Mouse (Mus musculus) heart, embryonic 16.5 days (tissue): ENCODE results near the gene Irs3. TPM values are rescaled to one million over a fixed set of nuclear protein-coding genes. Genes with fewer than 3 reads are reported as not detected.
"Not testable (repeated sequence)": the region's sequence is repeated elsewhere in the genome, so short reads cannot be mapped to it uniquely, and the experiment has no call there.

Experiments
- ATAC-seq: fragments of 200-750 bp; cut with Nextera tagmentation; replicated peaks from 2 replicates; pipeline ENCODE4 v1.8.0; 2017; ENCODE audit warnings: moderate number of reproducible peaks; ENCODE audit not compliant: insufficient read depth, low FRiP score; ENCODE audit errors: extremely low read depth
- H3K27ac ChIP-seq: fragments of 300-500 bp; sonication (generic); 2 replicates; pipeline ENCODE4 v1.5.1; 2014; ENCODE audit warnings: mild to moderate bottlenecking, low read length, control low read depth, moderate library complexity
- H3K27me3 ChIP-seq: fragments of 300-500 bp; sonication (generic); 2 replicates; pipeline ENCODE4 v1.6.1; 2014; ENCODE audit warnings: low read length, mixed read lengths; ENCODE audit not compliant: control insufficient read depth, insufficient read depth
- H3K36me3 ChIP-seq: fragments of 300-500 bp; sonication (generic); 2 replicates; pipeline ENCODE4 v1.6.1; 2014; ENCODE audit not compliant: control insufficient read depth, insufficient read depth
- H3K4me1 ChIP-seq: fragments of 300-500 bp; sonication (generic); 2 replicates; pipeline ENCODE4 v1.6.1; 2014; ENCODE audit warnings: low read length, mixed read lengths; ENCODE audit not compliant: control insufficient read depth, insufficient read depth
- H3K4me2 ChIP-seq: fragments of 300-500 bp; sonication (generic); 2 replicates; pipeline ENCODE4 v1.6.1; 2014; ENCODE audit warnings: low read depth, mild to moderate bottlenecking, control low read depth, low read length
- H3K4me3 ChIP-seq: fragments of 300-500 bp; sonication (generic); 2 replicates; pipeline ENCODE4 v1.5.1; 2014; ENCODE audit warnings: mild to moderate bottlenecking, control low read depth, low read length
- H3K9ac ChIP-seq: fragments of 300-500 bp; sonication (generic); 2 replicates; pipeline ENCODE4 v1.6.1; 2014; ENCODE audit warnings: low read length, control low read depth
- H3K9me3 ChIP-seq: fragments of 300-500 bp; sonication (generic); replicated peaks from 2 replicates; pipeline ENCODE4 v1.6.1; 2016; ENCODE audit warnings: low read length; ENCODE audit not compliant: control insufficient read depth
- WGBS: fragments of 180-500 bp; shearing (Covaris S2); extraction: QIAGEN DNeasy Blood & Tissue Kit; methylation state at CpG from one replicate; pipeline ENCODE4 v1.1.7; 2014; 5-methylcytosine and 5-hydroxymethylcytosine counted together
- polyA plus RNA-seq: library from polyadenylated mRNA; unstranded; fragments of >200 nt; fragmentation: Nextera tagmentation; extraction: Ambion mirVana; gene quantifications from 2 replicates; pipeline ENCODE4 v1.2.1, GENCODE M21; 2015

Gene Irs3
- polyA plus RNA-seq, 1 experiment from 2014 or later, result 0.20 TPM

GRCm38 (mm10) chr5:137623937-137624530, 21.5 kb downstream of the Irs3 start:
- WGBS, result 70% methylated on average over 11 of the region's 11 CpGs
- H3K4me1 ChIP-seq, result peaks cover 3% of the 10 kb centered on the region; the same call in 1 of the 2 replicates
- no peaks in the 10 kb centered on the region for H3K27me3 ChIP-seq
- no peaks in the 10 kb centered on the region for H3K36me3 ChIP-seq
- no peaks in the 10 kb centered on the region for H3K9me3 ChIP-seq
- H3K9ac ChIP-seq, result no peak overlapping the region
- no peak overlapping the region for H3K27ac ChIP-seq
- H3K4me3 ChIP-seq, result no peak overlapping the region
- no peak overlapping the region for H3K4me2 ChIP-seq
- ATAC-seq, result no peak

- no peak overlapping the region for H3K4me3 ChIP-seq
- H3K9ac ChIP-seq, result no peak overlapping the region
- 85% methylated on average over 7 of the region's 7 CpGs for WGBS
- H3K4me2 ChIP-seq, result no peak overlapping the region
- no peaks in the 10 kb centered on the region for H3K36me3 ChIP-seq
- no peak overlapping the region for H3K27ac ChIP-seq
- no peak for ATAC-seq
- peaks cover 11% of the 10 kb centered on the region for H3K4me1 ChIP-seq
- no peaks in the 10 kb centered on the region for H3K27me3 ChIP-seq
- H3K9me3 ChIP-seq, result no peaks in the 10 kb centered on the region
Observed at GRCm38 (mm10) chr5:137615347-137615746, 30.2 kb downstream of the Irs3 start.

- not testable (repeated sequence) for H3K27me3 ChIP-seq, H3K36me3 ChIP-seq, ATAC-seq, H3K9ac ChIP-seq, H3K4me3 ChIP-seq, H3K27ac ChIP-seq, H3K9me3 ChIP-seq, H3K4me2 ChIP-seq
- peaks cover 13% of the 10 kb centered on the region for H3K4me1 ChIP-seq
- 83% methylated on average over 2 of the region's 2 CpGs for WGBS
Observed at GRCm38 (mm10) chr5:137614921-137615320, 30.6 kb downstream of the Irs3 start.

GRCm38 (mm10) chr5:137613550-137613949, 32.0 kb downstream of the Irs3 start, which contains the start of gene Pcolce:
Pcolce (minus strand) TSS chr5:137613784.
- no peak for ATAC-seq
- WGBS, result 27% methylated on average over 11 of the region's 11 CpGs
- Histone ChIP-seq H3K4me1 (peaks cover 24% of the 10 kb centered on the region), H3K27me3 (no peaks in the 10 kb centered on the region), H3K9me3 (no peaks in the 10 kb centered on the region), H3K9ac (0 out of 2 replicates have a peak within 1 kb of the TSS, but pooled peaks have one; percentile 47), H3K4me3 (no peak within 1 kb of the TSS), H3K36me3 (no peaks in the 10 kb centered on the region), H3K27ac (peak within 1 kb of the TSS; percentile 26; the same call in 1 of the 2 replicates), H3K4me2 (no peak within 1 kb of the TSS)

GRCm38 (mm10) chr5:137613076-137613475, 32.4 kb downstream of the Irs3 start:
- no peak overlapping the region for H3K4me2 ChIP-seq
- 78% methylated on average over 5 of the region's 5 CpGs for WGBS
- ATAC-seq, result no peak
- H3K27ac ChIP-seq, result no peak overlapping the region; the same call in 1 of the 2 replicates
- peaks cover 28% of the 10 kb centered on the region for H3K4me1 ChIP-seq
- no peaks in the 10 kb centered on the region for H3K36me3 ChIP-seq
- no peaks in the 10 kb centered on the region for H3K9me3 ChIP-seq
- no peaks in the 10 kb centered on the region for H3K27me3 ChIP-seq
- no peak overlapping the region for H3K4me3 ChIP-seq
- no peak overlapping the region for H3K9ac ChIP-seq

- no peaks in the 10 kb centered on the region for H3K27me3 ChIP-seq
- peak overlapping the region; percentile 94 for H3K27ac ChIP-seq
- ATAC-seq, result peak; percentile 54
- H3K4me1 ChIP-seq, result peaks cover 30% of the 10 kb centered on the region
- H3K4me3 ChIP-seq, result peak overlapping the region; percentile 36
- WGBS, result 3% methylated on average over 6 of the region's 6 CpGs
- H3K4me2 ChIP-seq, result peak overlapping the region; percentile 63
- peak overlapping the region; percentile 72 for H3K9ac ChIP-seq
- no peaks in the 10 kb centered on the region for H3K9me3 ChIP-seq
- peaks cover 5% of the 10 kb centered on the region for H3K36me3 ChIP-seq
Observed at GRCm38 (mm10) chr5:137611245-137611602, 34.3 kb downstream of the Irs3 start.

GRCm38 (mm10) chr5:137610548-137611244, 34.8 kb downstream of the Irs3 start:
- peak overlapping the region; percentile 63 for H3K4me2 ChIP-seq
- ATAC-seq, result peak; percentile 73
- 7% methylated on average over 12 of the region's 12 CpGs for WGBS
- peak overlapping the region; percentile 94 for H3K27ac ChIP-seq
- H3K9ac ChIP-seq, result peak overlapping the region; percentile 72
- H3K36me3 ChIP-seq, result peaks cover 8% of the 10 kb centered on the region
- no peaks in the 10 kb centered on the region for H3K9me3 ChIP-seq
- peaks cover 30% of the 10 kb centered on the region for H3K4me1 ChIP-seq
- H3K4me3 ChIP-seq, result peak overlapping the region; percentile 36
- no peaks in the 10 kb centered on the region for H3K27me3 ChIP-seq

GRCm38 (mm10) chr5:137610056-137610455, 35.5 kb downstream of the Irs3 start:
- ATAC-seq, result no peak
- Histone ChIP-seq H3K27me3 (no peaks in the 10 kb centered on the region), H3K9me3 (no peaks in the 10 kb centered on the region), H3K36me3 (peaks cover 8% of the 10 kb centered on the region), H3K4me1 (peaks cover 30% of the 10 kb centered on the region), H3K27ac (peak overlapping the region; percentile 94), H3K9ac (peak overlapping the region; percentile 72; the same call in 1 of the 2 replicates), H3K4me2 (peak overlapping the region; percentile 63), H3K4me3 (peak overlapping the region; percentile 36)
- WGBS, result 48% methylated on average over 4 of the region's 4 CpGs

GRCm38 (mm10) chr5:137609292-137609691, 36.2 kb downstream of the Irs3 start:
- Histone ChIP-seq H3K9me3 (no peaks in the 10 kb centered on the region), H3K9ac (no peak overlapping the region), H3K27ac (no peak overlapping the region), H3K4me2 (no peak overlapping the region; the same call in 1 of the 2 replicates), H3K4me3 (no peak overlapping the region), H3K4me1 (peaks cover 30% of the 10 kb centered on the region), H3K36me3 (peaks cover 8% of the 10 kb centered on the region), H3K27me3 (no peaks in the 10 kb centered on the region)
- no peak for ATAC-seq
- 66% methylated on average over 3 of the region's 3 CpGs for WGBS
